Mouse (Mus musculus): ENCODE results near the gene Olfr878. TPM values are rescaled to one million over a fixed set of nuclear protein-coding genes. Genes with fewer than 3 reads are reported as not detected.

Olfr878 gene
- not detected in 2 replicates for polyA plus RNA-seq (2015; fragmentation: Nextera tagmentation; extraction: Ambion mirVana)

GRCm38 (mm10) chr9:37917540-37917939 is at the start of gene Olfr878:
Gene Olfr878 (plus strand): TSS chr9:37917840.
- H3K4me2 ChIP-seq (ENCODE audit: low read length), result no peak within 1 kb of the TSS
- H3K4me3 ChIP-seq (ENCODE audit: low read length), result no peak within 1 kb of the TSS
- no peaks in the 10 kb centered on the region for H3K36me3 ChIP-seq (ENCODE audit: control insufficient read depth, insufficient read depth, low read length)
- no peak within 1 kb of the TSS for H3K27ac ChIP-seq (ENCODE audit: low read depth, low read length)
- no peaks in the 10 kb centered on the region for H3K27me3 ChIP-seq (replicated peaks; ENCODE audit: control insufficient read depth, insufficient read depth, low read length)
- H3K4me1 ChIP-seq (ENCODE audit: control insufficient read depth, insufficient read depth, low read depth, low read length), result no peaks in the 10 kb centered on the region
- no peak within 1 kb of the TSS for H3K9ac ChIP-seq (ENCODE audit: low read depth, low read length)
- no peaks in the 10 kb centered on the region for H3K9me3 ChIP-seq (ENCODE audit: control insufficient read depth, low read length)
- WGBS, result 87% methylated on average over 2 of the region's 2 CpGs
- ATAC-seq, result no peak

DNA sequence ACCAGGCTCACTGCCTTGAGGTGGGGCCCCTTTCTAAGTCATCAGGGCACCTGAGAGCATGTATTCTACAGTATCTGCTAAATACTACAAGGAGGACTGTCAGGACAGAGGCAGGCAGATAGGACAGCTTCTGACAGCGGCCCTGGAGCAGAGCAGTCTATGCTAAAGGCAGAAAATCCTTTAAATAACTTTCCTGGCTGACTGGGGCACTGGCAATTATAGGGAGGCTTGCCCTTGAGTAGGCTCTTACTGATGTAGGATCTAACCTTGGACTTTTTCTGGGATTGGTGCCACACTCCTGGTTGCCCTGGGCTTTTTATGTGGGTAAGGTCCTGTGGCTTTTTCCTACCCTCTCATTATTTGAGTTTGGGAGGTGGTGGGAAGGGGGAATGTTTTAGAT is 47.4 kb upstream of the Olfr878 start:
- no peak for ATAC-seq
- no peaks in the 10 kb centered on the region for H3K9me3 ChIP-seq (ENCODE audit: control insufficient read depth, low read length)
- H3K9ac ChIP-seq (ENCODE audit: low read depth, low read length), result no peak overlapping the region
- no peak overlapping the region for H3K27ac ChIP-seq (ENCODE audit: low read depth, low read length)
- no peak overlapping the region for H3K4me2 ChIP-seq (ENCODE audit: low read length)
- H3K36me3 ChIP-seq (ENCODE audit: control insufficient read depth, insufficient read depth, low read length), result no peaks in the 10 kb centered on the region
- no peak overlapping the region for H3K4me3 ChIP-seq (ENCODE audit: low read length)
- no peaks in the 10 kb centered on the region for H3K4me1 ChIP-seq (ENCODE audit: control insufficient read depth, insufficient read depth, low read depth, low read length)
- H3K27me3 ChIP-seq (replicated peaks; ENCODE audit: control insufficient read depth, insufficient read depth, low read length), result no peaks in the 10 kb centered on the region
- WGBS, result 65% methylated on average over 1 of the region's 1 CpGs

GRCm38 (mm10) chr9:37871097-37871496 is 46.5 kb upstream of the Olfr878 start:
- 86% methylated on average over 1 of the region's 1 CpGs for WGBS
- no peak for ATAC-seq
- no peaks in the 10 kb centered on the region for H3K27me3 ChIP-seq (replicated peaks; ENCODE audit: control insufficient read depth, insufficient read depth, low read length)

GRCm38 (mm10) chr9:37871536-37871935 is 46.1 kb upstream of the Olfr878 start:
- no peak overlapping the region for H3K4me2 ChIP-seq (ENCODE audit: low read length)
- H3K9ac ChIP-seq (ENCODE audit: low read depth, low read length), result no peak overlapping the region
- no peaks in the 10 kb centered on the region for H3K36me3 ChIP-seq (ENCODE audit: control insufficient read depth, insufficient read depth, low read length)
- H3K27me3 ChIP-seq (replicated peaks; ENCODE audit: control insufficient read depth, insufficient read depth, low read length), result no peaks in the 10 kb centered on the region
- H3K27ac ChIP-seq (ENCODE audit: low read depth, low read length), result no peak overlapping the region
- no peak overlapping the region for H3K4me3 ChIP-seq (ENCODE audit: low read length)
- no peaks in the 10 kb centered on the region for H3K9me3 ChIP-seq (ENCODE audit: control insufficient read depth, low read length)
- 57% methylated on average over 1 of the region's 1 CpGs for WGBS
- ATAC-seq, result no peak
- H3K4me1 ChIP-seq (ENCODE audit: control insufficient read depth, insufficient read depth, low read depth, low read length), result no peaks in the 10 kb centered on the region

More at GRCm38 (mm10) chr9:37871097-37871496, 46.5 kb upstream of the Olfr878 start:
- H3K4me3 ChIP-seq (ENCODE audit: low read length), result no peak overlapping the region
- no peaks in the 10 kb centered on the region for H3K9me3 ChIP-seq (ENCODE audit: control insufficient read depth, low read length)
- no peak overlapping the region for H3K9ac ChIP-seq (ENCODE audit: low read depth, low read length)
- no peak overlapping the region for H3K27ac ChIP-seq (ENCODE audit: low read depth, low read length)
- no peaks in the 10 kb centered on the region for H3K36me3 ChIP-seq (ENCODE audit: control insufficient read depth, insufficient read depth, low read length)
- H3K4me1 ChIP-seq (ENCODE audit: control insufficient read depth, insufficient read depth, low read depth, low read length), result no peaks in the 10 kb centered on the region
- no peak overlapping the region for H3K4me2 ChIP-seq (ENCODE audit: low read length)

GRCm38 (mm10) chr9:37890960-37891359 is 26.7 kb upstream of the Olfr878 start:
- ATAC-seq, result no peak
- 26% methylated on average over 2 of the region's 2 CpGs for WGBS

DNA sequence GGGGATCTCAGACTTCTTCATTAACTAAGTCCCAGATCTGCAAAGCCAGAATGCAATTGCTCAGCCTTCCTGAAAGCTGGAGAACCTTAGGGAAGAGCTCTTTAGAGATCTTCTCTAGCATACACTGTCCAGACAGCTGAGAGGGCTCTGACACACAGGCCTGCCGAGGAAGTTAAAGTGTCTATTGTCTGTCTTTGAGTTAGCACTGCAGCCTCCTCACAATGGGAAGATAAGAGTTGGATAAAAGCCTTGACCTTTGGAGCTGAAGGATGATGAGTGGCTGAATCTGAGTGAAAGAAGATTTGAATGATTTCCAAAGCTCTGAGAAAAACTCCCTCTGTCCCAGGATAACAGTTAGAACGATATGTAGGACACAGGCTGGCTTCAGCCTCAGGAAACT is 21.0 kb upstream of the Olfr878 start, which contains the start of gene Olfr145:
TSS of gene Olfr145 (plus strand) at position 64 of the 400 bp plus-strand sequence.
- no peak within 1 kb of the TSS for H3K4me2 ChIP-seq (ENCODE audit: low read length)
- H3K27me3 ChIP-seq (replicated peaks; ENCODE audit: control insufficient read depth, insufficient read depth, low read length), result no peaks in the 10 kb centered on the region
- no peak within 1 kb of the TSS for H3K4me3 ChIP-seq (ENCODE audit: low read length)
- no peak for ATAC-seq
- no peaks in the 10 kb centered on the region for H3K4me1 ChIP-seq (ENCODE audit: control insufficient read depth, insufficient read depth, low read depth, low read length)
- H3K9ac ChIP-seq (ENCODE audit: low read depth, low read length), result no peak within 1 kb of the TSS
- H3K9me3 ChIP-seq (ENCODE audit: control insufficient read depth, low read length), result no peaks in the 10 kb centered on the region
- 18% methylated on average over 2 of the region's 2 CpGs for WGBS
- H3K27ac ChIP-seq (ENCODE audit: low read depth, low read length), result no peak within 1 kb of the TSS
- no peaks in the 10 kb centered on the region for H3K36me3 ChIP-seq (ENCODE audit: control insufficient read depth, insufficient read depth, low read length)

More at GRCm38 (mm10) chr9:37890960-37891359, 26.7 kb upstream of the Olfr878 start:
- Histone ChIP-seq H3K4me2 (ENCODE audit: low read length) (no peak overlapping the region), H3K27me3 (replicated peaks; ENCODE audit: control insufficient read depth, insufficient read depth, low read length) (no peaks in the 10 kb centered on the region), H3K9me3 (ENCODE audit: control insufficient read depth, low read length) (no peaks in the 10 kb centered on the region), H3K4me3 (ENCODE audit: low read length) (no peak overlapping the region), H3K9ac (ENCODE audit: low read depth, low read length) (no peak overlapping the region), H3K4me1 (ENCODE audit: control insufficient read depth, insufficient read depth, low read depth, low read length) (no peaks in the 10 kb centered on the region), H3K27ac (ENCODE audit: low read depth, low read length) (no peak overlapping the region), H3K36me3 (ENCODE audit: control insufficient read depth, insufficient read depth, low read length) (no peaks in the 10 kb centered on the region)

DNA sequence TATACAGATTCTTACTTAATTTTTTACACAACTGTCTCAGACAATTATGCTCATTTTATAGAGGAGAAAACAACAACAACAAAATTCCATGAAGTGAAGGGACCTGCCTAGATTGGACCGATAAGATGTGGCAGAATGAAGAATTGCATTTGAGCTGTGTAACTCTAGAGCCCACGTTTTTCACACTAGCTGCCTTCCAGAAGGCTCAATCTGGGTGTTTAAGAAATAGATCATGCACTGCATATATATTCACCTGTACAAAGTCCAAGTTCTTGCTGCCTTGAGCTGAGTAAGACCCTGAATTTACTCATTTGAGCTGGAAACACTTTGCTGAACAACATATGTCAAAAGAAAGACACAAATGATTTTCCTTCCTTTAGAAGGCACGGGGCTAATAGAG is 12.1 kb upstream of the Olfr878 start:
- H3K36me3 ChIP-seq (ENCODE audit: control insufficient read depth, insufficient read depth, low read length), result no peaks in the 10 kb centered on the region
- H3K4me3 ChIP-seq (ENCODE audit: low read length), result no peak overlapping the region
- H3K9ac ChIP-seq (ENCODE audit: low read depth, low read length), result no peak overlapping the region
- no peaks in the 10 kb centered on the region for H3K27me3 ChIP-seq (replicated peaks; ENCODE audit: control insufficient read depth, insufficient read depth, low read length)
- H3K4me1 ChIP-seq (ENCODE audit: control insufficient read depth, insufficient read depth, low read depth, low read length), result no peaks in the 10 kb centered on the region
- no peak overlapping the region for H3K4me2 ChIP-seq (ENCODE audit: low read length)
- no peak for ATAC-seq
- 76% methylated on average over 3 of the region's 3 CpGs for WGBS
- no peaks in the 10 kb centered on the region for H3K9me3 ChIP-seq (ENCODE audit: control insufficient read depth, low read length)
- H3K27ac ChIP-seq (ENCODE audit: low read depth, low read length), result no peak overlapping the region

- Histone ChIP-seq H3K36me3 (ENCODE audit: control insufficient read depth, insufficient read depth, low read length) (no peaks in the 10 kb centered on the region), H3K4me1 (ENCODE audit: control insufficient read depth, insufficient read depth, low read depth, low read length) (no peaks in the 10 kb centered on the region), H3K27ac (ENCODE audit: low read depth, low read length) (no peak overlapping the region), H3K4me3 (ENCODE audit: low read length) (no peak overlapping the region), H3K27me3 (replicated peaks; ENCODE audit: control insufficient read depth, insufficient read depth, low read length) (no peaks in the 10 kb centered on the region), H3K9ac (ENCODE audit: low read depth, low read length) (no peak overlapping the region), H3K9me3 (ENCODE audit: control insufficient read depth, low read length) (no peaks in the 10 kb centered on the region), H3K4me2 (ENCODE audit: low read length) (no peak overlapping the region)
- ATAC-seq, result no peak
- 53% methylated on average over 1 of the region's 1 CpGs for WGBS
Observed at GRCm38 (mm10) chr9:37918018-37918417, 378 bp downstream of the Olfr878 start.

DNA sequence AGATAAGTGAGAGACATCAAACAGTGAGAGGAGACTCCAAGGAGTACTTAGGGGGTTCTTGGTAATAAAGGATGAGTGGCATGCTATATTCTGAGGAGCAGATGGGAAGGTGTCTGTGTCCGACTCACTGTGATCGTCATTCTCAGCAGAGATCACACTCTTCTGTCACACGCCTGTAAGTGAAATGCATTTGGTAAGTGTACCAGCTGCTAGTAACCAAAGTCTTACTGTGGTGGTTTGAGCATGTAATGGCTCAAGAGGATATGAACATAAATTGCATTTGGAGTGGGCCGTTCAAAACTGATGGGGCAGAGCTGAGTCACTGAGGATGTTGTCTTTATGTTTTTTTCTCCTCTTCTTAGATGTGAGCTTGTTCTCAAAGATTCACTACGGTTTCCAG is 6.6 kb downstream of the Olfr878 start:
- no peak overlapping the region for H3K9ac ChIP-seq (ENCODE audit: low read depth, low read length)
- no peaks in the 10 kb centered on the region for H3K4me1 ChIP-seq (ENCODE audit: control insufficient read depth, insufficient read depth, low read depth, low read length)
- WGBS, result 86% methylated on average over 5 of the region's 5 CpGs
- H3K9me3 ChIP-seq (ENCODE audit: control insufficient read depth, low read length), result no peaks in the 10 kb centered on the region
- ATAC-seq, result no peak
- H3K4me3 ChIP-seq (ENCODE audit: low read length), result no peak overlapping the region
- no peak overlapping the region for H3K4me2 ChIP-seq (ENCODE audit: low read length)
- no peak overlapping the region for H3K27ac ChIP-seq (ENCODE audit: low read depth, low read length)
- no peaks in the 10 kb centered on the region for H3K36me3 ChIP-seq (ENCODE audit: control insufficient read depth, insufficient read depth, low read length)
- H3K27me3 ChIP-seq (replicated peaks; ENCODE audit: control insufficient read depth, insufficient read depth, low read length), result no peaks in the 10 kb centered on the region

DNA sequence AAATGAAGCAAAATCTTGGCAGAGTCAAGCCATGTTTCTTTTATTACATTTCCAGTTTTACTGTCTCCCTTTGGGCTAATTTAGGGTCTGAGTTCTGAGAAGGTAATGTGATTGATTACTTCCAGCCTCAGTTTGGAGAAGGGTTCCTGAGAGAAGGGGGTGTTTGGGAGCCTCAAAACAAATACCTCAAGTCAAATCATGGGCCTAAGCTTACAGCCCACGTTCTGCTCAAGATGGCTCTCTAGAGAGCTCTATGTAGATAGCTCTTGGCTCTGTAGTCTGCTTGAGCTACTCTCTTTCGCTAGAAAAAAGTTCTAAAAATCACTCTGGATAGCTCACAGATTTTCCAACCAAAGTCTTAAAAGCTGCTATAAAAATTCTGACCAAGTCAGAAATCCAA is 7.8 kb downstream of the Olfr878 start:
- no peaks in the 10 kb centered on the region for H3K36me3 ChIP-seq (ENCODE audit: control insufficient read depth, insufficient read depth, low read length)
- H3K27me3 ChIP-seq (replicated peaks; ENCODE audit: control insufficient read depth, insufficient read depth, low read length), result no peaks in the 10 kb centered on the region
- no peak overlapping the region for H3K9ac ChIP-seq (ENCODE audit: low read depth, low read length)
- H3K27ac ChIP-seq (ENCODE audit: low read depth, low read length), result no peak overlapping the region
- no peaks in the 10 kb centered on the region for H3K9me3 ChIP-seq (ENCODE audit: control insufficient read depth, low read length)
- no peak overlapping the region for H3K4me3 ChIP-seq (ENCODE audit: low read length)
- 68% methylated on average over 2 of the region's 2 CpGs for WGBS
- no peak for ATAC-seq
- H3K4me1 ChIP-seq (ENCODE audit: control insufficient read depth, insufficient read depth, low read depth, low read length), result no peaks in the 10 kb centered on the region
- no peak overlapping the region for H3K4me2 ChIP-seq (ENCODE audit: low read length)

Data from hindbrain, embryonic 16.5 days (tissue).